Mouse (Mus musculus) cerebellum, adult 2 months (tissue): ENCODE data around the gene Ep300. TPM values are rescaled to one million over a fixed set of nuclear protein-coding genes. Genes with fewer than 3 reads are reported as not detected.
"Not testable (repeated sequence)": the region's sequence is repeated elsewhere in the genome, so short reads cannot be mapped to it uniquely, and the experiment has no call there.

Experiments used
- DNase-seq, 2 experiments: peaks; one replicate each; pipeline ENCODE4 v3.0.0; 2021
- H3K27ac ChIP-seq: fragments of 200-500 bp; 2 replicates; pipeline ENCODE4 v1.5.1; 2012; ENCODE audit warnings: low read length, control low read depth, inconsistent platforms; ENCODE audit not compliant: insufficient read depth
- H3K27me3 ChIP-seq: fragments of 200-500 bp; 2 replicates; pipeline ENCODE4 v1.6.1; 2012; ENCODE audit warnings: inconsistent platforms, mild to moderate bottlenecking, low read length, moderate library complexity; ENCODE audit not compliant: control insufficient read depth, insufficient read depth
- H3K4me1 ChIP-seq: fragments of 200-500 bp; 2 replicates; pipeline ENCODE4 v1.6.1; 2011; ENCODE audit warnings: low read length; ENCODE audit not compliant: control insufficient read depth, insufficient read depth
- H3K4me3 ChIP-seq: fragments of 200-500 bp; replicated peaks from 2 replicates; pipeline ENCODE3; 2011; ENCODE audit warnings: mild to moderate bottlenecking, low read depth, low read length, control low read depth; ENCODE audit not compliant: insufficient read depth
- CTCF ChIP-seq: fragments of 200-500 bp; IDR thresholded peaks from 2 replicates; pipeline ENCODE4 v1.5.1; 2011; ENCODE audit warnings: low read depth, mild to moderate bottlenecking, control low read depth, low read length, moderate library complexity, borderline replicate concordance; ENCODE audit not compliant: insufficient read depth
- POLR2A ChIP-seq: fragments of 200-500 bp; IDR thresholded peaks from 2 replicates; pipeline ENCODE4 v1.6.1; 2011; ENCODE audit warnings: low read length, control low read depth, borderline replicate concordance; ENCODE audit not compliant: insufficient read depth
- WGBS: fragments of 180-500 bp; shearing (Covaris S2); methylation state at CpG from one replicate; pipeline ENCODE4 v1.1.7; 2018; 5-methylcytosine and 5-hydroxymethylcytosine counted together
- polyA plus RNA-seq: library from polyadenylated mRNA; depleted of rRNA; stranded (reverse); fragments of >200 nt; gene quantifications from 2 replicates; pipeline ENCODE4 v1.2.3, GENCODE M21; 2012

Gene Ep300
- polyA plus RNA-seq, 1 experiment, result 39.3 TPM

- no peak overlapping the region for H3K27ac ChIP-seq
- H3K4me3 ChIP-seq, result no peak overlapping the region
- no peak for DNase-seq
- no peaks in the 10 kb centered on the region for H3K27me3 ChIP-seq
- TF ChIP-seq CTCF (no peak), POLR2A (no peak)
- H3K4me1 ChIP-seq, result no peaks in the 10 kb centered on the region
- WGBS, result 88% methylated on average over 7 of the region's 7 CpGs
Measured at GRCm38 (mm10) chr15:81577743-81578165, 7.4 kb upstream of the Ep300 start.

DNA sequence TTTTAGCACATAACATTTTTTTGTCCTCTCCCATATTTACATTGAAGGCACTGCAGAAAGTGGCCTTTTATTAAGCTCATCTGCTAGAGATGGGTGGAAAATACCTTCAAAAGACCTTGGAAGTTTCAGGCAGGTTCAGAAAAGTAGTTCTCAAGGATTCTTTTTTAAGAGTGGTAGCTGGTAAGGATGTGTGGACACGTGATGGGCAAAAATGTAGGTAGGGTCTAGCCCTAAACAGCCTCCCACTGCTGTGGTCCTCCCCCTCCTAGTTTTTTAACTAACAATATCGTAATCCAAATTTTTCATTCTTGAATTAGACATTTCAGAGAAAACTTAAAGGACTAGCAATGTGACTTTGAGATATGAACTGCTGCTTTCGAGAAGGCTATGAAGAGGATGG lies 685 bp upstream of the Ep300 start:
- TF ChIP-seq CTCF (no peak), POLR2A (no peak)
- Histone ChIP-seq H3K27ac (peak overlapping the region; percentile 81), H3K4me1 (no peaks in the 10 kb centered on the region), H3K27me3 (no peaks in the 10 kb centered on the region), H3K4me3 (peak overlapping the region; percentile 79)
- 5% methylated on average over 3 of the region's 3 CpGs for WGBS
- no peak for DNase-seq

- peak overlapping the region; percentile 83 for H3K4me3 ChIP-seq
- TF ChIP-seq POLR2A, result peak; percentile 78
- TF ChIP-seq CTCF, result no peak
- peak; percentile 91 for DNase-seq
- H3K4me1 ChIP-seq, result no peaks in the 10 kb centered on the region; the same call in 1 of the 2 replicates
- H3K27ac ChIP-seq, result peak overlapping the region; percentile 99
- WGBS, result under 1% methylated on average over 68 of the region's 77 CpGs
- H3K27me3 ChIP-seq, result no peaks in the 10 kb centered on the region
Measured at GRCm38 (mm10) chr15:81585746-81586461, 753 bp downstream of the Ep300 start.

DNA sequence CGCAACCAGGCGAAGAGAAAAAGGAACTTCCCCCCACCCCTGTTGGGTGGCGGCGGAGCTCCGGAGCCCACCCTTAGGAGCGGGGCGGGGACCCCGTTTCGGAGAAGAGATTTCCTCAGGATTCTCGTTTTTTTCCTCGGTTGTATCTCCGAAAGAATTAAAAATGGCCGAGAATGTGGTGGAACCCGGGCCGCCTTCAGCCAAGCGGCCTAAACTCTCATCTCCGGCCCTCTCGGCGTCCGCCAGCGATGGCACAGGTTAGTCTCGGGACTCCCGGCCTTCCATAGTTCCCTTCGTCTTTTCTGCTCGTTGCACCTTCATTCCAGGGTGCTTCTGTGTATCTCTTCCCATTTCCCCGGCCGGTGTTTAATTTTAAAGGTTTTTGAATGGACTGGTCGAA lies 1.3 kb downstream of the Ep300 start:
- TF ChIP-seq CTCF (no peak), POLR2A (no peak)
- peak overlapping the region; percentile 83 for H3K4me3 ChIP-seq
- peak overlapping the region; percentile 99 for H3K27ac ChIP-seq
- DNase-seq, result no peak
- no peaks in the 10 kb centered on the region for H3K27me3 ChIP-seq
- no peaks in the 10 kb centered on the region; the same call in 1 of the 2 replicates for H3K4me1 ChIP-seq
- WGBS, result under 1% methylated on average over 28 of the region's 28 CpGs

DNA sequence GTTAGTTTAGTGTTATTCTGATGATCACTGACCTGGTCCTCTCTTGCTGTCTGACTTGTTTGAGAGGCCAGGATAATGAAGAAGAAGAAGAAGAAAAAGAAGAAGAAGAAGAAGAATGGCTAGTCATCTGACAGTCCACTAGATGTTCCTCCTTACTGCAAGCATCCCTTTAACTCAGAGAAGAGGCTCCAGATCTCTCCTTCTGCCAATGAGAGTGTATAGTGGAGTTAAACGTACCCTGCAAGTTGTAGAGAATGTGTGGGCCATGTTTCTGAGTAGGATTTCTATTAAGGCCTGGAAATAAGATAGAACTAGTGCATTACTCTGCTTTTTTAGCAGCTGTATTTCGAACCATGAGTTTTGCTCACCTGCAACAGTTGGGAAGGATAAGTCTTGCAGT lies 2.5 kb downstream of the Ep300 start:
- Histone ChIP-seq H3K27me3 (no peaks in the 10 kb centered on the region), H3K27ac (no peak overlapping the region), H3K4me1 (no peaks in the 10 kb centered on the region; the same call in 1 of the 2 replicates), H3K4me3 (peak overlapping the region; percentile 44)
- TF ChIP-seq POLR2A (no peak), CTCF (no peak)
- DNase-seq, result no peak
- 31% methylated on average over 2 of the region's 2 CpGs for WGBS

- Histone ChIP-seq H3K4me1 (no peaks in the 10 kb centered on the region; the same call in 1 of the 2 replicates), H3K27me3 (no peaks in the 10 kb centered on the region), H3K4me3 (no peak overlapping the region), H3K27ac (no peak overlapping the region)
- 93% methylated on average over 3 of the region's 3 CpGs for WGBS
- TF ChIP-seq CTCF (no peak), POLR2A (no peak)
- DNase-seq, result no peak
Measured at GRCm38 (mm10) chr15:81594146-81594696, 9.1 kb downstream of the Ep300 start.

- H3K4me1 ChIP-seq, DNase-seq: not testable (repeated sequence)
- 87% methylated on average over 8 of the region's 8 CpGs for WGBS
Measured at GRCm38 (mm10) chr15:81598742-81599141, 13.6 kb downstream of the Ep300 start.

DNA sequence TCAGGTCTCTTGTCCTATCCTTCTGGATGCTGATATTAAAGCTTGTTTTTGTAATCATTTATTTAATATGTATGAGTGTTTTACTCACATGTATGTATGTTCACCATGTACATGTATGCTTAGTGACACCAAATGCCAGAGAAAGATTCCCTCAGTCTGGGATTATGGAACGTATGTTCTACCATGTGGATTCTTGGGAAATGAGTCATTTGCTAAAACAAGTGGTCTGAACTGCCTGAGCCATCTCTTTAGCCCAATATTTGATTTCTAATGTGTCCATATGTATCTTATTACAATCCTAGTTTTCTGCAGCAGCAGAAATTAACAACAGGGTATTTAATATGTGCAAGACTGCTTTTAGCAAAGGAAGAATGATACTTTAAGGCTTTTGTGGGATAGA lies 20.1 kb downstream of the Ep300 start:
- Histone ChIP-seq H3K27ac (no peak overlapping the region), H3K27me3 (no peaks in the 10 kb centered on the region), H3K4me1 (peaks cover 4% of the 10 kb centered on the region), H3K4me3 (no peak overlapping the region)
- DNase-seq, result no peak
- 11% methylated on average over 1 of the region's 1 CpGs for WGBS
- no peak for TF ChIP-seq CTCF
- TF ChIP-seq POLR2A, result no peak

More at GRCm38 (mm10) chr15:81598742-81599141, 13.6 kb downstream of the Ep300 start:
- not testable (repeated sequence) for H3K27ac ChIP-seq, H3K27me3 ChIP-seq, H3K4me3 ChIP-seq
